Mouse (Mus musculus) forebrain, embryonic 11.5 days (tissue): ENCODE measurements at regions not wholly inside any gene's neighbourhood (a gene's known extent, or its start where the extent isn't known, plus 50 kb on each side); places are given as distances from the start of the nearest gene placed in this dataset.

Source experiments
- ATAC-seq: fragments of 200-750 bp; cut with Nextera tagmentation; replicated peaks from 2 replicates; pipeline ENCODE4 v1.8.0; 2017; ENCODE audit warnings: moderate TSS enrichment; ENCODE audit not compliant: low FRiP score
- DNase-seq: peaks from one replicate; pipeline ENCODE4 v3.0.0-alpha.2; 2017; ENCODE audit warnings: low spot score
- H3K27ac ChIP-seq: fragments of 300-500 bp; sonication (generic); 2 replicates; pipeline ENCODE4 v1.5.1; 2014; ENCODE audit warnings: low read depth, low read length
- H3K27me3 ChIP-seq: fragments of 300-500 bp; sonication (generic); 2 replicates; pipeline ENCODE4 v1.6.1; 2014; ENCODE audit warnings: mild to moderate bottlenecking, low read length, mixed read lengths; ENCODE audit not compliant: control insufficient read depth, insufficient read depth
- H3K36me3 ChIP-seq: fragments of 300-500 bp; sonication (generic); 2 replicates; pipeline ENCODE4 v1.6.1; 2014; ENCODE audit warnings: mild to moderate bottlenecking, low read length, moderate library complexity, mixed read lengths; ENCODE audit not compliant: control insufficient read depth, insufficient read depth
- H3K4me1 ChIP-seq: fragments of 300-500 bp; sonication (generic); replicated peaks from 2 replicates; pipeline ENCODE4 v1.6.1; 2014; ENCODE audit warnings: low read length, mixed read lengths; ENCODE audit not compliant: control insufficient read depth, insufficient read depth
- H3K4me2 ChIP-seq: fragments of 300-500 bp; sonication (generic); 2 replicates; pipeline ENCODE4 v1.6.1; 2014; ENCODE audit warnings: low read depth, mild to moderate bottlenecking, low read length, moderate library complexity, mixed read lengths; ENCODE audit not compliant: severe bottlenecking
- H3K4me3 ChIP-seq: fragments of 300-500 bp; sonication (generic); 2 replicates; pipeline ENCODE4 v1.5.1; 2014; ENCODE audit warnings: low read depth, low read length
- H3K9ac ChIP-seq: fragments of 300-500 bp; sonication (generic); 2 replicates; pipeline ENCODE4 v1.6.1; 2014; ENCODE audit warnings: low read length
- H3K9me3 ChIP-seq: fragments of 300-500 bp; sonication (generic); 2 replicates; pipeline ENCODE4 v1.6.1; 2016; ENCODE audit warnings: low read length, mixed read lengths; ENCODE audit not compliant: control insufficient read depth
- WGBS: fragments of 180-500 bp; shearing (Covaris S2); extraction: QIAGEN DNeasy Blood & Tissue Kit; methylation state at CpG from one replicate; pipeline ENCODE4 v1.1.7; 2014; 5-methylcytosine and 5-hydroxymethylcytosine counted together

GRCm38 (mm10) chr13:110942986-110943644, 311.7 kb upstream of the Actbl2 start:
- ATAC-seq (no peak), DNase-seq (no peak)
- no peaks in the 10 kb centered on the region for H3K27me3 ChIP-seq
- WGBS = 93% methylated on average over 4 of the region's 4 CpGs
- H3K4me1 ChIP-seq = no peaks in the 10 kb centered on the region
- no peaks in the 10 kb centered on the region for H3K36me3 ChIP-seq
- no peaks in the 10 kb centered on the region for H3K9me3 ChIP-seq
- H3K4me3 ChIP-seq = no peak overlapping the region
- H3K4me2 ChIP-seq = no peak overlapping the region
- no peak overlapping the region for H3K9ac ChIP-seq
- H3K27ac ChIP-seq = no peak overlapping the region

DNA sequence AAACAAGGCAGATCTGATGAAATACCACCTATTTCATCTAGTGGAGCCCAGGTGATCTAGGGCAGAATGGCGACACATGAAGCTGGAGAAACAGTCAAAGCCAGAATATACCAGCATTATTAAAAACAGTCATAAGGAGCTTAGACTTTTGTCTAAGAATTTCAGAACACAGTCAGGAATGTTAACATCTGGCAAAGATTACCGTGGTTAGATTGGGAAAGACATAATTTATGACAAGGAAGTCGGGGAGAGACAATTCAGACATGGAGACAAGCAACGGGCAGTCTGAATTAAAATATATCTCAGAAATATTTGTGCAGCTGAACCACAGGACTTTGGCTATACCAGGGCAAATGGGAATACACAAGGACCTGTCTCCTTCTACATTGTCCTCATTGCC, 310.8 kb upstream of the Actbl2 start:
- WGBS = 82% methylated on average over 4 of the region's 4 CpGs
- H3K4me2 ChIP-seq = no peak overlapping the region
- H3K9ac ChIP-seq = no peak overlapping the region
- H3K27me3 ChIP-seq = no peaks in the 10 kb centered on the region
- no peaks in the 10 kb centered on the region for H3K4me1 ChIP-seq
- no peak overlapping the region for H3K4me3 ChIP-seq
- DNase-seq = no peak
- no peak for ATAC-seq
- no peaks in the 10 kb centered on the region for H3K36me3 ChIP-seq
- H3K9me3 ChIP-seq = no peaks in the 10 kb centered on the region
- no peak overlapping the region for H3K27ac ChIP-seq

- 88% methylated on average over 5 of the region's 5 CpGs for WGBS
- no peak for DNase-seq
- Histone ChIP-seq H3K4me2 (no peak overlapping the region), H3K36me3 (no peaks in the 10 kb centered on the region), H3K27me3 (no peaks in the 10 kb centered on the region), H3K27ac (no peak overlapping the region), H3K9me3 (no peaks in the 10 kb centered on the region), H3K4me1 (no peaks in the 10 kb centered on the region), H3K4me3 (no peak overlapping the region), H3K9ac (no peak overlapping the region)
- ATAC-seq = no peak
Measured at GRCm38 (mm10) chr13:110944683-110945082, 310.1 kb upstream of the Actbl2 start.

DNA sequence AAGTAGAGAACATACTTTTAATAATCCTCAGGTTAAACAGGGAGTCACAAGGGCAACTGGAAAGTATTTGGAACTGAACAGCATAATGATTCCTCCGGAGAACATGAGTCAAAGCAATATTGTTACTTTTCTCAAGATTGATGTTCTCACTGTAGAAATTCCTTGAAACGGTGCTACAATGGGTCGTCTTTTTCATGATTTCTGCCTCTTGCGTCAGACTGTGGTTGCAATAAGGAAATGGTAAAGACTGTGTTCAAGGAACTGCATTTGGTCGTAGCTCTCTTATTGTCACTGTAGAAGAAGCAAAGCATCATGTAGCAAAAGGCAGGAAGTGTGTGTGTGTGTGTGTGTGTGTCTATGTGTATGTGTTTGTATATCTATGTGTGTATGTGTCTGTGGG, 294.6 kb upstream of the Actbl2 start:
- ATAC-seq (no peak), DNase-seq (no peak)
- no peaks in the 10 kb centered on the region for H3K36me3 ChIP-seq
- WGBS = 89% methylated on average over 5 of the region's 5 CpGs
- no peaks in the 10 kb centered on the region for H3K27me3 ChIP-seq
- H3K27ac ChIP-seq = no peak overlapping the region
- no peak overlapping the region for H3K4me3 ChIP-seq
- no peaks in the 10 kb centered on the region for H3K4me1 ChIP-seq
- H3K9ac ChIP-seq = no peak overlapping the region
- no peaks in the 10 kb centered on the region for H3K9me3 ChIP-seq
- no peak overlapping the region for H3K4me2 ChIP-seq

DNA sequence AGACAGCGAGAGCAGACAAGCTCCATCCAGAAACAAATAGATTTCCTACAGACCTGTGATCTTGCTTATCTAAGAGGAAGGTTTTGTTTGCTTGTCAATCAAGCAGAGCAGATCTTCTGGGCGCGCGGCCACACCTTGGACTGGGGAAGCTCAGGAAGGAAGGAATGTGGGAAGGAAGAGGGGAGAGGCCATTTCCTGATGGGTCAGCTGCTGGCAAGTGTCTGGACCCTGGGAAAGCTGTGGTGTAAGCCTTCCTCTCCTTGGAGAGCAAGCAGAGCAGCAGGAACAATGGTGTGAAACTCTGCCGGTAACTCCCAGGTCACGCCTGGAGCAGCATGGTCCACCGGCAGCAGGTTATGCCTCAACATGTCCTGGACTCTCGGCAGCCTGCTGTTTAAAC, 287.7 kb upstream of the Actbl2 start:
- H3K27ac ChIP-seq = no peak overlapping the region
- H3K9ac ChIP-seq = no peak overlapping the region
- H3K9me3 ChIP-seq = no peaks in the 10 kb centered on the region
- 65% methylated on average over 8 of the region's 8 CpGs for WGBS
- no peaks in the 10 kb centered on the region for H3K36me3 ChIP-seq
- no peak overlapping the region for H3K4me3 ChIP-seq
- no peak overlapping the region for H3K4me2 ChIP-seq
- ATAC-seq (no peak), DNase-seq (peak; percentile 50)
- no peaks in the 10 kb centered on the region for H3K27me3 ChIP-seq
- H3K4me1 ChIP-seq = no peaks in the 10 kb centered on the region

DNA sequence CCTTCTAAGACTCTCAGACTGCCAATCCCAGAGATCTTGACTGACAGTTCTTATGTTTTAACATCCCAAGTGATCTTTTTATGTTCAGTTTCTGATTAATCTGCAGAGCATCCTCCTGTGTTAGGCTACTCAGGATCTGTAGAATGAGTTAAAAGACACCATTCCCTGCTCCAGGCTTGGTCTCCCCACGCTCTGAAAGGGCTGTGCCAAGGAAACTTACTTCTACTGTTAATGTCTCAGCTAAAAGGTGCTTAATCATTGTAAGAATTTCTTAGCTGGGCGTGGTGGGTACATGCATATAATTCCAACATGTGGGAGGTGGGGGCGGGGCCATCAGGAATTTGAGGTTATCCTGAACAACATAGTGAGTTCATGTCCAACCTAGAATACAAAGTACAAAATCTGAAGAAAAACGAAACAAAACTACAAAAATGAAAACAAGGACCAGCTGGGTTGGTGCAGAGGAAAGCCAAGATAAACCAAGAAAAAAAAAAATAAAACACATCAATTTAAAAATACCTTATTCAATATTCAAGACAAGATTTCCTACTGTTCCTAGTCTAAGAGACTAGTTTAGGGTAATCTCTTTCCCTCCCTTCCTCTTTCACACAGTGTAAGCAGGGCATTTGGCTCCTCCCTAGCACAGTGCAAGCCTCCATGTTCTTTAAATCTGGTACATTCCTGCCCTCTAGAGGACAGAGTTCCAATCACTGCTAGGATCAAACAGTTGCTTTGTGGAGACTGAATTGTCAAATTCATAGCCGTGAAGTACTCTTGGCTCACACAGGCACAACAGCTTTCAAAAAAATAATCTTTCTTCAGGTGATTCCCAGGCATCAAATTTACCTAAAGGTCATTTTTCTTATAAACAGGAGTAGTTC, 286.9 kb upstream of the Actbl2 start:
- peak; percentile 98 for ATAC-seq
- no peak overlapping the region for H3K27ac ChIP-seq

GRCm38 (mm10) chr13:110968507-110968905, 286.3 kb upstream of the Actbl2 start:
- no peak for DNase-seq
- Histone ChIP-seq H3K9me3 (no peaks in the 10 kb centered on the region), H3K4me1 (no peaks in the 10 kb centered on the region), H3K27ac (no peak overlapping the region), H3K9ac (no peak overlapping the region), H3K27me3 (no peaks in the 10 kb centered on the region), H3K4me3 (no peak overlapping the region), H3K4me2 (no peak overlapping the region), H3K36me3 (no peaks in the 10 kb centered on the region)
- 46% methylated on average over 7 of the region's 7 CpGs for WGBS
- ATAC-seq = peak; percentile 31

More for the DNA sequence above, 286.9 kb upstream of the Actbl2 start:
- H3K36me3 ChIP-seq = no peaks in the 10 kb centered on the region
- WGBS = 55% methylated on average over 5 of the region's 5 CpGs
- no peaks in the 10 kb centered on the region for H3K4me1 ChIP-seq
- H3K4me2 ChIP-seq = no peak overlapping the region
- H3K4me3 ChIP-seq = no peak overlapping the region
- no peaks in the 10 kb centered on the region for H3K9me3 ChIP-seq
- DNase-seq = peak; percentile 55
- H3K9ac ChIP-seq = no peak overlapping the region
- H3K27me3 ChIP-seq = no peaks in the 10 kb centered on the region

DNA sequence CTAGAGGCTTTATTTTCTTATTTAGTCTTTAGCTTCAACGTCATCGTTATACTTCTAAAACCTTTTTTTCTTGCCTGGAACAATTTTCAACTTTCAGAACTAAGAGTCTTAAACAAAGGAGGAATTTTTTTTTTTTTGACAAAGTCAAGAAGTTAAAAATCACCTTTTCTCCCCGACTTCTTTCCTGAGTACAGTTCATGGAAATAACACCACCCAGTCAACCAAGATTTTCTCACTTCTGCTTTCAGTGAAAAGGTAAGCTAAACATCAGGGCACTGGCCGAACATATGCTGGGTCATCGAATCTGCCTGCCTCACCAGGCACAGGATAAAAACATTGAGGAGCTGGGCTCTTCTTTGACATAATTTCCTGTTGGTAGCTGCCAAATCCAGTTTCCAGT, 277.4 kb upstream of the Actbl2 start:
- H3K4me1 ChIP-seq = no peaks in the 10 kb centered on the region
- DNase-seq (no peak), ATAC-seq (no peak)
- no peak overlapping the region for H3K27ac ChIP-seq
- no peak overlapping the region for H3K4me3 ChIP-seq
- H3K27me3 ChIP-seq = no peaks in the 10 kb centered on the region
- H3K4me2 ChIP-seq = no peak overlapping the region
- no peaks in the 10 kb centered on the region for H3K9me3 ChIP-seq
- 90% methylated on average over 5 of the region's 5 CpGs for WGBS
- no peaks in the 10 kb centered on the region for H3K36me3 ChIP-seq
- no peak overlapping the region for H3K9ac ChIP-seq

DNA sequence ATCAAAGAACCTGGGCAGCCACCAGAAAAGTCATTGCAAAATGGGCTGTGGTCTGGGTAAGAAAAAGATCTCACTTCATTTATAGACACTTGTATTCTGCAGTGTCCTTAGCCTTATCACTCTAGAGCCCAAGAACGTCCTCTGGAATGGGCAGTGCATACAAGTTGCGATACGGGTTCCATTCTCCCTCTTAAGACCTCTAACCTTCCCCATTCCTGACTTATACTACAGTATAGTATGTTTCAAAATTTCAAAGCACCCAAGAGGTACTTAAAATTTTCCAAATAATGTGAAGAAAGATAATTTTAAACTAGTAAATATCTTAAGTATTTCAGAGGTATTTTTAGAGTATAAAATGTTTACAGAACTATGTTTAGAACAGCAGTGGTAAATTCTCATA, 276.8 kb upstream of the Actbl2 start:
- WGBS = 86% methylated on average over 3 of the region's 3 CpGs
- H3K4me1 ChIP-seq = no peaks in the 10 kb centered on the region
- no peaks in the 10 kb centered on the region for H3K9me3 ChIP-seq
- H3K36me3 ChIP-seq = no peaks in the 10 kb centered on the region
- H3K9ac ChIP-seq = no peak overlapping the region
- no peak overlapping the region for H3K4me2 ChIP-seq
- H3K27ac ChIP-seq = no peak overlapping the region
- H3K27me3 ChIP-seq = no peaks in the 10 kb centered on the region
- H3K4me3 ChIP-seq = no peak overlapping the region
- ATAC-seq = no peak
- DNase-seq = no peak
